ENCODE assay signal across 14 mouse cellular contexts in genomic region chr14:67484533-67485448, GRCm38 (mm10).
DNase-seq lines count a peak whose midpoint lies in the region; ATAC-seq lines count a peak whose summit lies in the region.
"Had no signal": no experiment of that assay in that cellular context is flagged by ENCODE, and none has a peak within 500 bp of the region (broad histone marks: within the 10 kb centered on the region; RNA-seq: fewer than 3 reads in every experiment).

No protein-coding gene starts in this region.

- WGBS in heart, embryonic 12.5 days: 51% methylated on average over 19 of the region's 19 CpGs
- WGBS in midbrain, embryonic 10.5 days: 50% methylated on average over 19 of the region's 19 CpGs
- WGBS in midbrain, embryonic 13.5 days: 65% methylated on average over 19 of the region's 19 CpGs
- 35% methylated on average over 19 of the region's 19 CpGs for WGBS in limb, embryonic 15.5 days

- H3K36me3 ChIP-seq in heart, embryonic 12.5 days: no peaks in the 10 kb centered on the region
- no peaks in the 10 kb centered on the region for H3K36me3 ChIP-seq in midbrain, embryonic 10.5 days
- no peaks in the 10 kb centered on the region for H3K36me3 ChIP-seq in midbrain, embryonic 13.5 days
- no peaks in the 10 kb centered on the region for H3K36me3 ChIP-seq in limb, embryonic 15.5 days
- H3K36me3 ChIP-seq: forebrain, embryonic 15.5 days; hindbrain, embryonic 15.5 days; midbrain, embryonic 12.5 days had no signal

- H3K9ac ChIP-seq in heart, embryonic 12.5 days: no peak overlapping the region
- H3K9ac ChIP-seq in midbrain, embryonic 13.5 days (replicated peaks): no peak overlapping the region
- no peak overlapping the region for H3K9ac ChIP-seq in limb, embryonic 15.5 days
- H3K9ac ChIP-seq: forebrain, embryonic 15.5 days; hindbrain, embryonic 15.5 days; midbrain, embryonic 12.5 days had no signal

- DNase-seq in heart, adult 8-10 months (ENCODE audit: low spot score): peak; percentile 10
- DNase-seq in midbrain, embryonic 10.5 days (ENCODE audit: low spot score): no peak
- no peak for DNase-seq in left cerebral cortex, adult 11 months (ENCODE audit: low spot score)
- DNase-seq in urinary bladder, postnatal 10 days (ENCODE audit: low spot score): no peak
- DNase-seq in thymus, postnatal 4 days: no peak
- DNase-seq: layer of hippocampus, adult 9-11 months; liver; right cerebral cortex, postnatal 4 days had no signal

- ATAC-seq in heart, embryonic 12.5 days (ENCODE audit: insufficient number of reproducible peaks, low FRiP score): no peak
- ATAC-seq in midbrain, embryonic 13.5 days: no peak
- ATAC-seq in limb, embryonic 15.5 days (ENCODE audit: insufficient number of reproducible peaks, low FRiP score, low TSS enrichment, low read depth): peak; percentile 76
- ATAC-seq: forebrain, embryonic 15.5 days had no signal

- H3K4me2 ChIP-seq in heart, embryonic 12.5 days: no peak overlapping the region
- H3K4me2 ChIP-seq in midbrain, embryonic 13.5 days (replicated peaks): no peak overlapping the region
- no peak overlapping the region for H3K4me2 ChIP-seq in limb, embryonic 15.5 days
- H3K4me2 ChIP-seq: forebrain, embryonic 15.5 days; hindbrain, embryonic 15.5 days; midbrain, embryonic 12.5 days had no signal

- H3K4me1 ChIP-seq in heart, embryonic 12.5 days (replicated peaks): peaks cover 6% of the 10 kb centered on the region; the same call in 1 of the 2 replicates
- peaks cover 34% of the 10 kb centered on the region for H3K4me1 ChIP-seq in midbrain, embryonic 10.5 days
- peaks cover 8% of the 10 kb centered on the region; the same call in 1 of the 2 replicates for H3K4me1 ChIP-seq in midbrain, embryonic 13.5 days (replicated peaks)
- H3K4me1 ChIP-seq in limb, embryonic 15.5 days: peaks cover 24% of the 10 kb centered on the region
- H3K4me1 ChIP-seq: forebrain, embryonic 15.5 days; hindbrain, embryonic 15.5 days had no signal

- H3K27ac ChIP-seq in heart, embryonic 12.5 days (ENCODE audit: poor library complexity, severe bottlenecking): no peak overlapping the region
- 0 out of 2 replicates have a peak overlapping the region, but pooled peaks have one; percentile 2 for H3K27ac ChIP-seq in midbrain, embryonic 10.5 days (replicated peaks)
- no peak overlapping the region for H3K27ac ChIP-seq in midbrain, embryonic 13.5 days
- H3K27ac ChIP-seq in limb, embryonic 15.5 days: peak overlapping the region; percentile 82
- H3K27ac ChIP-seq: forebrain, embryonic 15.5 days; hindbrain, embryonic 15.5 days; midbrain, embryonic 12.5 days had no signal

- H3K9me3 ChIP-seq in heart, embryonic 12.5 days (replicated peaks): no peaks in the 10 kb centered on the region
- H3K9me3 ChIP-seq in midbrain, embryonic 10.5 days (replicated peaks): no peaks in the 10 kb centered on the region
- H3K9me3 ChIP-seq in midbrain, embryonic 13.5 days: no peaks in the 10 kb centered on the region
- H3K9me3 ChIP-seq in limb, embryonic 15.5 days: no peaks in the 10 kb centered on the region
- H3K9me3 ChIP-seq: forebrain, embryonic 15.5 days; hindbrain, embryonic 15.5 days; midbrain, embryonic 12.5 days had no signal

- no peak overlapping the region for H3K4me3 ChIP-seq in heart, embryonic 12.5 days
- H3K4me3 ChIP-seq in midbrain, embryonic 10.5 days: no peak overlapping the region
- no peak overlapping the region for H3K4me3 ChIP-seq in midbrain, embryonic 13.5 days (replicated peaks)
- no peak overlapping the region for H3K4me3 ChIP-seq in limb, embryonic 15.5 days
- H3K4me3 ChIP-seq: forebrain, embryonic 15.5 days; hindbrain, embryonic 15.5 days; midbrain, embryonic 12.5 days had no signal

- H3K27me3 ChIP-seq in heart, embryonic 12.5 days (replicated peaks): no peaks in the 10 kb centered on the region
- no peaks in the 10 kb centered on the region for H3K27me3 ChIP-seq in midbrain, embryonic 10.5 days (ENCODE audit: low read depth, poor library complexity, severe bottlenecking)
- H3K27me3 ChIP-seq in midbrain, embryonic 13.5 days: no peaks in the 10 kb centered on the region
- no peaks in the 10 kb centered on the region for H3K27me3 ChIP-seq in limb, embryonic 15.5 days
- H3K27me3 ChIP-seq: hindbrain, embryonic 15.5 days; midbrain, embryonic 12.5 days had no signal

Comparison
In these comparisons a context has a peak if more than half of its experiments do, and no peak if none do; other contexts are left out.
1. H3K27ac ChIP-seq: peak in midbrain, embryonic 10.5 days (single experiment) and limb, embryonic 15.5 days (single experiment); none in heart, embryonic 12.5 days (single experiment) and midbrain, embryonic 13.5 days (single experiment).